Mouse (Mus musculus): ENCODE results near the gene Stk31. TPM values are rescaled to one million over a fixed set of nuclear protein-coding genes. Genes with fewer than 3 reads are reported as not detected.
"Not testable (repeated sequence)": the region's sequence is repeated elsewhere in the genome, so short reads cannot be mapped to it uniquely, and the experiment has no call there.

Stk31 gene
- polyA plus RNA-seq, 1 experiment from 2014 or later = 0.10 TPM

DNA sequence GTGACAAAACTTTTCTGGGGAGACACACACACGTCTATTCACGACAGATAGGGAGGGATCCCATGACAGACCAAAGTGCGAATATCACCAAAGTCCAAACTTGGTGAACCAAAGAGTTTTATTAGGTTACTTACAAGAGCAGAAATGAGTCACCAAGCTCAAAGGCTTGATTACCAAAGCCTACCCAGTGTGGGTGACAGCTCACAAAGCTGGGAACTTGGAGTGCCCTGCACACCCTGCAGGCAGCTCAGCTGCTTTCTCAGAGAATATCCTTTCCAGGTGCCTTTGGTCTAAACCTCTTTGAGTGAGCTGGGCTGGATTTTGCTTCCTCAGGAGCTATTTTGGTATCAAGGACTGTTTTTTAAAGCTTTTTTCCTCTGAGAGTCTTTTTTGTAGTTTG lies 15.4 kb downstream of the Stk31 start:
- WGBS = 87% methylated on average over 3 of the region's 3 CpGs
- no peaks in the 10 kb centered on the region for H3K4me1 ChIP-seq
- H3K4me3 ChIP-seq = no peak overlapping the region
- H3K27ac ChIP-seq (replicated peaks) = no peak overlapping the region
- H3K4me2 ChIP-seq (replicated peaks) = no peak overlapping the region
- H3K9me3 ChIP-seq = no peaks in the 10 kb centered on the region
- H3K27me3 ChIP-seq = no peaks in the 10 kb centered on the region
- ATAC-seq (replicated peaks) = no peak
- no peak overlapping the region for H3K9ac ChIP-seq (replicated peaks)
- no peaks in the 10 kb centered on the region for H3K36me3 ChIP-seq

DNA sequence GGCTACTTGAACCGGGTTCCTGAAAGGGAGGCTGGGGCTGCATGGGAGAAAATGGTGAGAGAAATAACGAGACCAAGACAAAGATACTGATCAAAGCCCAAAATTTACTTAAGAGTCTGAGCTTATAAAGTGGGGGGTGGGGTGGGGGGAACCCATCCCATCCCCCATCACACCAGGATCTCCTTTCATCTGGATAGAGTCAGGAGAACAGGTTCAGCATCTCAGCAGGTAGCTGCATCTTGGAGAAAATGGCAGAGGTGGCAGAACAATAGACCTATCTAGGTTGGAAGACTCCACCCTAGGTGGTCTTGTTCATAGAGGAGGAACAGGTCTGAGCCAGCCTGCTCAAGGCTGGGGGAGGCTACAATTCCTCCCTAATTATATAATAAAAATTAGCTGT lies 17.6 kb downstream of the Stk31 start:
- not testable (repeated sequence) for H3K27ac ChIP-seq (replicated peaks); ATAC-seq (replicated peaks); H3K4me2 ChIP-seq (replicated peaks); H3K9me3 ChIP-seq; H3K9ac ChIP-seq (replicated peaks); H3K4me3 ChIP-seq; H3K36me3 ChIP-seq; H3K4me1 ChIP-seq; H3K27me3 ChIP-seq
- 54% methylated on average over 2 of the region's 2 CpGs for WGBS

DNA sequence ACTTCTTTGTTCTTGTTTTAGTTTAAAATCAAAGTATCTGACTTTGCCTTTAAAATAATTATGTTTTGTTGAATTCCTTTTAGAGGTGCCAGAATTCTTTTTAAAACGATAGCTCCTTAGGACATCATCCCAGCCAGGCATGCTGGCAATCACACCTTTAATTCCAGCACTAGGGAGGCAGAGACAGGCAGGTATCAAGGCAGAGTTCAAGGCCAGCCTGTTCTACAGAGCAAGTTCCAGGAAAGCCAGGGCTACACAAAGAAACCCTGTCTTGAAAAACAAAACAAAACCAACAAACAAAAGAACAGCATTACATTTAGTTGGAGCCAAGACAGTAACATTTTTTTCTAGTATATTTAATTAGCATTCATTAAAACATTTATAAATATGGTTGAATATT lies 20.6 kb downstream of the Stk31 start:
- Histone ChIP-seq H3K27me3 (no peaks in the 10 kb centered on the region), H3K9ac (replicated peaks) (no peak overlapping the region), H3K4me1 (no peaks in the 10 kb centered on the region), H3K27ac (replicated peaks) (no peak overlapping the region), H3K36me3 (no peaks in the 10 kb centered on the region), H3K4me3 (no peak overlapping the region), H3K4me2 (replicated peaks) (no peak overlapping the region), H3K9me3 (no peaks in the 10 kb centered on the region)
- ATAC-seq (replicated peaks) = no peak
- WGBS = 74% methylated on average over 1 of the region's 1 CpGs

DNA sequence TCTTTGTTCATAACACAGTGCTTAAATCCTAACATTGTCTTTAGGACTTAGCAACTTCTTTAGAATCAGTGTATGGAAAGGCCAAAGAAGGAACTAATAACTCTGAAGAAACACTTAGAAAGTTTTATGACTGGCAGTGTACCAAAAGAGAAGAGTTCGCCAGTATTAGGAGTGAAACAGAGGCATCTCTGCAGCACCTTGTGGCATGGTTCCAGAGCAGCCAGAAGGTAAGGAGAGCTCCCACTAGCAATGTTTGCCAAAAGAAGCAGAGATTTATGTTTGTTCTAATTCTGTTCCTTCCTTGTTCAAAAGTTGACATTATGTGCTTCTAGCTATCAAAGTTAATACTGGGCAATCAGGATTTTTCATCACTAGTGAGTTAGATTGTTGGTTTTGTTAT lies 41.9 kb downstream of the Stk31 start:
- Histone ChIP-seq H3K27ac (replicated peaks) (no peak overlapping the region), H3K9ac (replicated peaks) (no peak overlapping the region), H3K36me3 (no peaks in the 10 kb centered on the region), H3K4me1 (no peaks in the 10 kb centered on the region), H3K4me2 (replicated peaks) (no peak overlapping the region), H3K27me3 (no peaks in the 10 kb centered on the region), H3K9me3 (no peaks in the 10 kb centered on the region), H3K4me3 (no peak overlapping the region)
- WGBS = 61% methylated on average over 1 of the region's 1 CpGs
- ATAC-seq (replicated peaks) = no peak

DNA sequence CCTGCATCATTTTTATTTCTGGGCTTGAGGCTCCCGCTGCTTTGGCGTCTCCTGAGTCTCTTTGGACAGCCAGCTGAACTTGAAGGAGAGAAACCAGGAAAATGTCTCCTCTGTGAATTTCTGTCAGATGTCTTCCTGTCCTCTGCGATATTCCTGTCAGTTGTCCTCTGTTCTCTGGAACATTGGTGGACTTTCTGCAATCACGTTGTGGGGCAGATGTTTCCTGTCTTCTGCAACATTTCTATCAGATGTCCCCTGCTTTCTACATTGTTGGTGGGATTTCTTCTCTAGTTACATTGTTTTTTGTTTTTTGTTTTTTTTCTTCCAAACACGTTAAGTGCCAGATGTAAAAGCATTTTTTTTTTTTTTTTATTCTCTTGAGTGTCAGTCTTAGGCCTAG lies 62.7 kb downstream of the Stk31 start:
- H3K4me1 ChIP-seq = no peaks in the 10 kb centered on the region
- no peaks in the 10 kb centered on the region for H3K27me3 ChIP-seq
- H3K4me3 ChIP-seq = no peak overlapping the region
- H3K9ac ChIP-seq (replicated peaks) = no peak overlapping the region
- H3K9me3 ChIP-seq = no peaks in the 10 kb centered on the region
- H3K36me3 ChIP-seq = no peaks in the 10 kb centered on the region
- ATAC-seq (replicated peaks) = no peak
- H3K27ac ChIP-seq (replicated peaks) = no peak overlapping the region
- WGBS = 83% methylated on average over 5 of the region's 5 CpGs
- no peak overlapping the region for H3K4me2 ChIP-seq (replicated peaks)

DNA sequence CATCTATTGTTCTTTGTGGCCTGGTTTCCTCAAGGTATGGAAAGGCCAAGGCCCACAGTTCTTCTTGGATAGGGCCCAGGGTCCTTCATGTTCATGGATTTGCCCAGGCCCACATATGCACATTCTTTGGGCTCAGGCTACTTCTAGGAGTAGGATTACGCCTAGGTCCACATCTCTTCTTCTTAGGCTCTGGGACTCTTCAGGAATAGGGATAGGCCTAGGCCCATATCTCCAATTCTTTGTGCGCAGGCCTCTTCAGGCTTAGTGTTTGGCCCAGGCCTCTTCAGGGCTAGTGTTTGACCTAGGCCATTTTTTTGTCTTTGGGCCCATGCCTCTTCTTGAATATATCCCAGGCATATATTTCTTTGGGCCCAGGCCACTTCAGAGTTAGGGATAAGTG lies 87.8 kb downstream of the Stk31 start:
- no peak overlapping the region for H3K4me2 ChIP-seq (replicated peaks)
- no peak for ATAC-seq (replicated peaks)
- H3K4me1 ChIP-seq = no peaks in the 10 kb centered on the region
- no peak overlapping the region for H3K4me3 ChIP-seq
- H3K27ac ChIP-seq (replicated peaks) = no peak overlapping the region
- no peaks in the 10 kb centered on the region for H3K9me3 ChIP-seq
- whole genome bisulfite sequencing = 95% methylated on average over 2 of the region's 2 CpGs
- no peaks in the 10 kb centered on the region for H3K36me3 ChIP-seq
- no peak overlapping the region for H3K9ac ChIP-seq (replicated peaks)
- H3K27me3 ChIP-seq = no peaks in the 10 kb centered on the region

DNA sequence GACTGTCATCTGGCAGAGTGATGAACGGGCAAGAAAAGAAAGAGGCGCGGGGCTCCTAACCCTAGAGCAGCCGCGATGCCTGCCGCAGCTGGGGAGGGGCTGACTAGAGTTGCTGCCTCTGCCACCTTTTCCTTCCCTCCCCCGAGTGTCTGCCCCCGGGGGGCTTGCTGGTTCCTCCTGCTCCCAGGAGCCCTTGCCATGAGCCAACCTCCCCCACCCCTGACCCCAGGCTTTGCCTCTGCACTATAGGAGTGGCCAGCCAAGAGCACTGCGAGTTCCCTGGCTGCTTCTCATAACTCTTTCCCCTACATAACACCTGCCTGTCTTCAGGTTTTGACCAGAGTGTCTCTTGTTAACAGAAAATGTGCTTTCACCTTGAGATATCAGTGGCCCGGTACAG lies 96.1 kb downstream of the Stk31 start:
- H3K4me1 ChIP-seq = no peaks in the 10 kb centered on the region
- H3K27me3 ChIP-seq = no peaks in the 10 kb centered on the region
- no peaks in the 10 kb centered on the region for H3K36me3 ChIP-seq
- 90% methylated on average over 10 of the region's 10 CpGs for WGBS
- H3K27ac ChIP-seq (replicated peaks) = no peak overlapping the region
- no peak overlapping the region for H3K4me2 ChIP-seq (replicated peaks)
- no peak overlapping the region for H3K9ac ChIP-seq (replicated peaks)
- no peaks in the 10 kb centered on the region for H3K9me3 ChIP-seq
- no peak overlapping the region for H3K4me3 ChIP-seq
- ATAC-seq (replicated peaks) = no peak

DNA sequence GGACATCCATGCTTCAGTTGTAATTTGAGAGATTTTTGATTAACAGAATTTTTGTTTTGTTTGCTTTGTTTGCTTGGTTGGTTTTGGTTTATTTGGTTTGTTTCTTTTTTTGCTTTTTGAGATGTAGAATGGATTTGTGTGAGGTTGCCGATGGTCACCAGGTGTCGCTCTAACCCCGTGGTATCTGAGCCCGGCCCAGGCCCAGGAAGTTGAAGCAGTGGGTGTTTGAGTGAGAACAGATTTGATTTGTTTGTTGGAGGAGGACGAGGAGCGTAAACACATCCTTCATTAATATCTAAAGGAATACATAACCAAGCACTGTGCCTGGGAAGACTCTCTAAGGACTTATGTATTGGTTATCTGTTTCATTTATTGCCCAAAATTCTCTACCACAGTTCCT lies 123.6 kb downstream of the Stk31 start:
- Histone ChIP-seq H3K9me3 (no peaks in the 10 kb centered on the region), H3K27ac (replicated peaks) (no peak overlapping the region), H3K9ac (replicated peaks) (no peak overlapping the region), H3K4me2 (replicated peaks) (no peak overlapping the region), H3K4me3 (no peak overlapping the region), H3K36me3 (no peaks in the 10 kb centered on the region), H3K4me1 (0 out of 2 replicates have a peak, but pooled peaks cover 5% of the 10 kb centered on the region), H3K27me3 (no peaks in the 10 kb centered on the region)
- ATAC-seq (replicated peaks) = peak; percentile 64; the same call in 1 of the 2 replicates
- whole genome bisulfite sequencing = 5% methylated on average over 6 of the region's 6 CpGs

Other genes starting within 250 kb of the Stk31 start
- 36.5 and 39.8 TPM in 2 replicates for gene Igf2bp3, start 180.6 kb upstream of the Stk31 start, polyA plus RNA-seq (2015; fragmentation: Nextera tagmentation; extraction: Ambion mirVana)
- 147 and 152 TPM in 2 replicates for gene Tra2a, start 131.6 kb upstream of the Stk31 start, polyA plus RNA-seq (2015; fragmentation: Nextera tagmentation; extraction: Ambion mirVana)
- gene Ccdc126, start 76.3 kb upstream of the Stk31 start, polyA plus RNA-seq (2015; fragmentation: Nextera tagmentation; extraction: Ambion mirVana) = 8.7 and 10.5 TPM in 2 replicates
- 4.5 and 6.5 TPM in 2 replicates for gene Fam221a, start 27.9 kb upstream of the Stk31 start, polyA plus RNA-seq (2015; fragmentation: Nextera tagmentation; extraction: Ambion mirVana)

Data from forebrain, embryonic 15.5 days (tissue).